Mouse (Mus musculus) midbrain, postnatal 0 days (tissue): ENCODE measurements at regions not wholly inside any gene's neighbourhood (a gene's known extent, or its start where the extent isn't known, plus 50 kb on each side); places are given as distances from the start of the nearest gene placed in this dataset.

Source experiments
- ATAC-seq: fragments of 200-750 bp; cut with Nextera tagmentation; 2 replicates; pipeline ENCODE4 v1.8.0; 2017; ENCODE audit warnings: moderate number of reproducible peaks, mild to moderate bottlenecking, moderate TSS enrichment, moderate library complexity; ENCODE audit not compliant: low FRiP score
- DNase-seq: peaks from one replicate; pipeline ENCODE4 v3.0.0-alpha.2; 2015; ENCODE audit warnings: low spot score
- H3K27ac ChIP-seq: fragments of 300-500 bp; sonication (generic); 2 replicates; pipeline ENCODE4 v1.5.1; 2014; ENCODE audit warnings: low read depth, mild to moderate bottlenecking, low read length, mixed read lengths
- H3K27me3 ChIP-seq: fragments of 300-500 bp; sonication (generic); 2 replicates; pipeline ENCODE4 v1.6.1; 2014; ENCODE audit warnings: low read length, control low read depth, mixed read lengths; ENCODE audit not compliant: insufficient read depth
- H3K36me3 ChIP-seq: fragments of 300-500 bp; sonication (generic); 2 replicates; pipeline ENCODE4 v1.6.1; 2014; ENCODE audit warnings: low read length, control low read depth, mixed read lengths; ENCODE audit not compliant: insufficient read depth
- H3K4me1 ChIP-seq: fragments of 300-500 bp; sonication (generic); 2 replicates; pipeline ENCODE4 v1.6.1; 2014; ENCODE audit warnings: mild to moderate bottlenecking, control low read depth, antibody characterized with exemption, low read length, mixed read lengths; ENCODE audit not compliant: insufficient read depth
- H3K4me2 ChIP-seq: fragments of 300-500 bp; sonication (generic); 2 replicates; pipeline ENCODE4 v1.6.1; 2014; ENCODE audit warnings: low read depth, mild to moderate bottlenecking, low read length, mixed read lengths; ENCODE audit not compliant: poor library complexity, severe bottlenecking
- H3K4me3 ChIP-seq: fragments of 300-500 bp; sonication (generic); 2 replicates; pipeline ENCODE4 v1.5.1; 2014; ENCODE audit warnings: low read depth, mild to moderate bottlenecking, low read length, moderate library complexity
- H3K9ac ChIP-seq: fragments of 300-500 bp; sonication (generic); replicated peaks from 2 replicates; pipeline ENCODE4 v1.6.1; 2014; ENCODE audit warnings: mild to moderate bottlenecking, low read length, moderate library complexity, mixed read lengths; ENCODE audit not compliant: poor library complexity, severe bottlenecking
- H3K9me3 ChIP-seq: fragments of 300-500 bp; sonication (generic); 2 replicates; pipeline ENCODE4 v1.6.1; 2016; ENCODE audit warnings: low read length, control low read depth
- CTCF ChIP-seq: IDR thresholded peaks from 2 replicates; pipeline ENCODE4 v1.5.1; 2016; ENCODE audit warnings: antibody characterized with exemption, mild to moderate bottlenecking
- WGBS: fragments of 180-500 bp; shearing (Covaris S2); extraction: QIAGEN DNeasy Blood & Tissue Kit; methylation state at CpG from one replicate; pipeline ENCODE4 v1.1.7; 2014; 5-methylcytosine and 5-hydroxymethylcytosine counted together

DNA sequence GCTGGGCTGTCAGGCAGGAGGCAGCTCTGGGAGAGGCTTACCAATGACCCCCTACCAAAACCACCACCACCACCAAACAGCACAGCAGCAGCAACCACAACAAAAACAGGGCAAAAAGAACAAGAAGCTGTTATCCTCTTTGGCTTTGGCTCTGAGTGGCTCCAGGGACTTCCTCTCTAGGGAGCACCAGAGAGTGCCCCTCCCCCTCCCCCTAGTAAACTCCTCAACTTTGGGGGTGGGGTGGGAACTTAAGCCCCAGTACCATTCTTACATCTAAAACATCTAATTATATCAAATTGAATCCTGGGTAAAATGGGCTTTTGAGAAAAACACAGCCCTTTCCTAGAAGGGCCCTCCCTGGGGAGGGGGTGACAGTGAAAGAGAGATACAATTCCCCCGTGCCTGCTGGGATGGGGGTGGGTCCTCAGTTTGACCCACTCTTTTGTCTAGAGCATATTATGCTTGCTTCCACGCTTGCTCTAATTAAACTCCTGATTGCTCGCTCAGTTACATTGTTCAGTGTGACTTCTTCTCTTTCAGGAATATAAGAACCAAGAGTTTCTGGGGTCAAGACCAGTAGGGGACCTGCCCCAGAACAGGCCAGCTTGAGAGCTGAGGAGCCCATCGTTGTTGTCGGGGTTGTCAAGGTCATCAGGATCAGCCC, 443.4 kb downstream of the Fam19a5 start:
- Histone ChIP-seq H3K36me3 (no peaks in the 10 kb centered on the region), H3K4me2 (no peak overlapping the region), H3K27me3 (no peaks in the 10 kb centered on the region), H3K4me3 (no peak overlapping the region), H3K27ac (no peak overlapping the region), H3K9ac (no peak overlapping the region), H3K4me1 (no peaks in the 10 kb centered on the region), H3K9me3 (no peaks in the 10 kb centered on the region)
- 19% methylated on average over 5 of the region's 5 CpGs for WGBS
- no peak for TF ChIP-seq CTCF
- DNase-seq (no peak), ATAC-seq (no peak)

- no peak for TF ChIP-seq CTCF
- 40% methylated on average over 8 of the region's 8 CpGs for WGBS
- Histone ChIP-seq H3K9ac (no peak overlapping the region), H3K9me3 (no peaks in the 10 kb centered on the region), H3K4me3 (no peak overlapping the region), H3K4me2 (no peak overlapping the region), H3K27me3 (no peaks in the 10 kb centered on the region), H3K36me3 (no peaks in the 10 kb centered on the region), H3K4me1 (no peaks in the 10 kb centered on the region), H3K27ac (no peak overlapping the region)
- no peak for ATAC-seq
- DNase-seq: peak; percentile 49
These were observed 450.4 kb downstream of the Fam19a5 start for GRCm38 (mm10) chr15:87994546-87994945.

GRCm38 (mm10) chr15:88017076-88017475, 473.0 kb downstream of the Fam19a5 start:
- DNase-seq (peak; percentile 58), ATAC-seq (no peak)
- H3K9ac ChIP-seq: no peak overlapping the region
- H3K4me3 ChIP-seq: no peak overlapping the region
- no peak overlapping the region for H3K27ac ChIP-seq
- no peaks in the 10 kb centered on the region for H3K36me3 ChIP-seq
- no peak for TF ChIP-seq CTCF
- H3K9me3 ChIP-seq: no peaks in the 10 kb centered on the region
- 75% methylated on average over 5 of the region's 5 CpGs for WGBS
- H3K27me3 ChIP-seq: no peaks in the 10 kb centered on the region
- no peak overlapping the region for H3K4me2 ChIP-seq
- no peaks in the 10 kb centered on the region for H3K4me1 ChIP-seq

DNA sequence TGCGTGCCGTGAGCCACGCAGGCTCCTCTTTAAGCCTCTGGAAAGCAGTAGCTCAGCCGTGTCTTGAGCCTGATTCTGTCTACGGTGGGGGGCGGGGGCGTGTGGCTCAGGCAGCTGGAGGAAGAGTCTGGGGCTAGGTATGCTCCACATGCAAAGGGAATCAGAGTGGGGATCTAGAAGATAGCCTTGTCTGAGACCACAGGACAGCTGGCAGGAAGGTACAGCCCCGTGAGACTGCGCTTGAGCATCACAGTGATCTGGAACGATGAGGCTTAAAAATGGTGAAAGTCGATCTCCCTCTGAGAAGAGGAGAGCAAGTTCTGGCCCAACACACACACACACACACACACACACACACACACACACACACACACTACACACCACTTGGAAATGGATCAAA, 488.7 kb downstream of the Fam19a5 start:
- WGBS: 68% methylated on average over 11 of the region's 11 CpGs
- TF ChIP-seq CTCF: no peak
- Histone ChIP-seq H3K27ac (no peak overlapping the region), H3K4me3 (no peak overlapping the region), H3K36me3 (no peaks in the 10 kb centered on the region), H3K27me3 (no peaks in the 10 kb centered on the region), H3K9me3 (no peaks in the 10 kb centered on the region), H3K4me1 (no peaks in the 10 kb centered on the region), H3K4me2 (no peak overlapping the region), H3K9ac (no peak overlapping the region)
- DNase-seq (no peak), ATAC-seq (no peak)

DNA sequence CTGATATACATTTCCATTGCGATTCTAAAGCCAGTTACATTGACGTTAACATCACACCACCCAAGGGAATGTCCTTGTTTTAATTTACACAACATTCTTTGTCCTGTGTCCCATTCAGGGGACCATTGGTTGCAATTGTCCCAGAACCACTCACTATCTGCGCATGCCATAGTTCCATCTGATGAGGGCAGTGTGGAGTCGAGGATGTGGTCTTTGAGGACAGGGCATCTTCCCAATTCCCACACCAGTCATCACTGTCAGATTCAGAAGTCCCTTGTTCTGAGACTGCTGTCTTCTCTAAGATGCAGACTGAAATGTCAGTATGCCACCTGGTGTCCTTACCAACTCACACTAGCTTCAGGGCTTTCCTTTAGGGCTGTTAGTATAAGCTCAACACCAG, 489.6 kb downstream of the Fam19a5 start:
- 79% methylated on average over 4 of the region's 4 CpGs for WGBS
- Histone ChIP-seq H3K36me3 (no peaks in the 10 kb centered on the region), H3K4me1 (no peaks in the 10 kb centered on the region), H3K27me3 (no peaks in the 10 kb centered on the region), H3K9ac (no peak overlapping the region), H3K9me3 (no peaks in the 10 kb centered on the region), H3K4me3 (no peak overlapping the region), H3K27ac (no peak overlapping the region), H3K4me2 (no peak overlapping the region)
- ATAC-seq: no peak
- no peak for DNase-seq
- peak; percentile 31 for TF ChIP-seq CTCF

DNA sequence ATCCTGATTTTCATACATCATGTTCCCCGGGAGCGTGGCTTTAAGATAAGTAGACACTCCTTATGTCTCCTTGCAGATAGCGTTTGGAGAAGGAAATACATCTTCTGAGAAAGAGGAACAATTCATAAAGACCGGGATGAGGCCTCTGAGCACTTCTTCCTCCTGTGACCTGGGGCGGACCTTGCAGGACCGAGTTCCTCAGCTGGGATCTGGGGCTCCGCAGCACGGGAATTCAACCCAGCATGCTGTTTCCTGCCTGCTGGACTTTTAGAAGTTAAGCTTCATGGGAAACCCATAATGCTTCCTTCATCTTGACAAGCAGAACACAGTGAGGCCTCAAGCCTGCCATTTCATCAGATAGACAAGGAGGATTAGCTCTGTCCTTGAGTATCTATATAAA, 491.4 kb downstream of the Fam19a5 start:
- H3K4me2 ChIP-seq: no peak overlapping the region
- H3K9ac ChIP-seq: no peak overlapping the region
- no peak overlapping the region for H3K27ac ChIP-seq
- H3K27me3 ChIP-seq: no peaks in the 10 kb centered on the region
- H3K9me3 ChIP-seq: no peaks in the 10 kb centered on the region
- no peak for TF ChIP-seq CTCF
- WGBS: 73% methylated on average over 8 of the region's 8 CpGs
- H3K4me1 ChIP-seq: no peaks in the 10 kb centered on the region
- no peak for ATAC-seq
- H3K36me3 ChIP-seq: no peaks in the 10 kb centered on the region
- H3K4me3 ChIP-seq: no peak overlapping the region
- no peak for DNase-seq
